Mouse (Mus musculus): Measurements from ENCODE around the gene Zfp663. TPM values are rescaled to one million over a fixed set of nuclear protein-coding genes. Genes with fewer than 3 reads are reported as not detected.
A peak's percentile ranks its signal among the peaks of the same experiment; 100 is the strongest.

Gene Zfp663
- polyA plus RNA-seq, 1 experiment from 2014 or later, result 3.2 TPM

GRCm38 (mm10) chr2:165316204-165316603, 52.3 kb downstream of the Zfp663 start:
- Histone ChIP-seq H3K27ac (replicated peaks) (peak overlapping the region; percentile 71), H3K9me3 (no peaks in the 10 kb centered on the region), H3K36me3 (replicated peaks) (peaks cover 55% of the 10 kb centered on the region), H3K4me1 (peaks cover 71% of the 10 kb centered on the region), H3K27me3 (replicated peaks; ENCODE audit: low read depth, poor library complexity, severe bottlenecking) (peaks cover 4% of the 10 kb centered on the region; the same call in 1 of the 2 replicates), H3K4me3 (peak overlapping the region; percentile 30)
- WGBS, result 63% methylated on average over 10 of the region's 10 CpGs
- no peak for DNase-seq (ENCODE audit: low spot score)

GRCm38 (mm10) chr2:165314197-165314596, 54.3 kb downstream of the Zfp663 start:
- H3K4me1 ChIP-seq, result peaks cover 69% of the 10 kb centered on the region
- 86% methylated on average over 8 of the region's 8 CpGs for WGBS

GRCm38 (mm10) chr2:165312381-165312780, 56.1 kb downstream of the Zfp663 start:
- H3K4me3 ChIP-seq, result no peak overlapping the region
- peaks cover 90% of the 10 kb centered on the region for H3K36me3 ChIP-seq (replicated peaks)
- H3K9me3 ChIP-seq, result no peaks in the 10 kb centered on the region
- no peak for DNase-seq (ENCODE audit: low spot score)
- H3K27ac ChIP-seq (replicated peaks), result no peak overlapping the region
- H3K4me1 ChIP-seq, result peaks cover 51% of the 10 kb centered on the region
- WGBS, result 60% methylated on average over 7 of the region's 7 CpGs
- H3K27me3 ChIP-seq (replicated peaks; ENCODE audit: low read depth, poor library complexity, severe bottlenecking), result peaks cover 7% of the 10 kb centered on the region; the same call in 1 of the 2 replicates

More at GRCm38 (mm10) chr2:165314197-165314596, 54.3 kb downstream of the Zfp663 start:
- Histone ChIP-seq H3K27ac (replicated peaks) (no peak overlapping the region), H3K27me3 (replicated peaks; ENCODE audit: low read depth, poor library complexity, severe bottlenecking) (peaks cover 7% of the 10 kb centered on the region; the same call in 1 of the 2 replicates), H3K9me3 (no peaks in the 10 kb centered on the region), H3K4me3 (no peak overlapping the region), H3K36me3 (replicated peaks) (peaks cover 72% of the 10 kb centered on the region)
- DNase-seq (ENCODE audit: low spot score), result no peak

- Histone ChIP-seq H3K4me3 (no peak overlapping the region), H3K27ac (replicated peaks) (no peak overlapping the region), H3K9me3 (no peaks in the 10 kb centered on the region), H3K4me1 (peaks cover 43% of the 10 kb centered on the region), H3K27me3 (replicated peaks; ENCODE audit: low read depth, poor library complexity, severe bottlenecking) (peaks cover 7% of the 10 kb centered on the region; the same call in 1 of the 2 replicates), H3K36me3 (replicated peaks) (peaks cover 98% of the 10 kb centered on the region)
- DNase-seq (ENCODE audit: low spot score), result no peak
- WGBS, result 84% methylated on average over 12 of the region's 12 CpGs
Measured at GRCm38 (mm10) chr2:165311577-165311976, 57.0 kb downstream of the Zfp663 start.

GRCm38 (mm10) chr2:165310818-165311425, 57.6 kb downstream of the Zfp663 start:
- no peak for DNase-seq (ENCODE audit: low spot score)
- Histone ChIP-seq H3K9me3 (no peaks in the 10 kb centered on the region), H3K27me3 (replicated peaks; ENCODE audit: low read depth, poor library complexity, severe bottlenecking) (peaks cover 7% of the 10 kb centered on the region; the same call in 1 of the 2 replicates), H3K36me3 (replicated peaks) (peaks cover 97% of the 10 kb centered on the region), H3K27ac (replicated peaks) (0 out of 2 replicates have a peak overlapping the region, but pooled peaks have one; percentile 35), H3K4me1 (peaks cover 36% of the 10 kb centered on the region), H3K4me3 (no peak overlapping the region)
- WGBS, result 42% methylated on average over 13 of the region's 13 CpGs

GRCm38 (mm10) chr2:165307801-165308200, 60.7 kb downstream of the Zfp663 start:
- Histone ChIP-seq H3K4me3 (no peak overlapping the region), H3K27ac (replicated peaks) (no peak overlapping the region), H3K27me3 (replicated peaks; ENCODE audit: low read depth, poor library complexity, severe bottlenecking) (peaks cover 7% of the 10 kb centered on the region; the same call in 1 of the 2 replicates), H3K9me3 (no peaks in the 10 kb centered on the region), H3K36me3 (replicated peaks) (peaks cover 96% of the 10 kb centered on the region), H3K4me1 (peaks cover 23% of the 10 kb centered on the region)
- DNase-seq (ENCODE audit: low spot score), result no peak
- WGBS, result 89% methylated on average over 6 of the region's 6 CpGs

GRCm38 (mm10) chr2:165305438-165305837, 63.1 kb downstream of the Zfp663 start:
- no peak overlapping the region for H3K4me3 ChIP-seq
- WGBS, result 92% methylated on average over 8 of the region's 8 CpGs
- no peaks in the 10 kb centered on the region for H3K27me3 ChIP-seq (replicated peaks; ENCODE audit: low read depth, poor library complexity, severe bottlenecking)
- peaks cover 6% of the 10 kb centered on the region for H3K4me1 ChIP-seq
- peaks cover 96% of the 10 kb centered on the region for H3K36me3 ChIP-seq (replicated peaks)
- DNase-seq (ENCODE audit: low spot score), result no peak
- no peak overlapping the region for H3K27ac ChIP-seq (replicated peaks)
- H3K9me3 ChIP-seq, result no peaks in the 10 kb centered on the region

- Histone ChIP-seq H3K36me3 (replicated peaks) (peaks cover 96% of the 10 kb centered on the region), H3K27ac (replicated peaks) (no peak overlapping the region), H3K27me3 (replicated peaks; ENCODE audit: low read depth, poor library complexity, severe bottlenecking) (no peaks in the 10 kb centered on the region), H3K4me3 (no peak overlapping the region), H3K4me1 (peaks cover under 1% of the 10 kb centered on the region; the same call in 1 of the 2 replicates), H3K9me3 (no peaks in the 10 kb centered on the region)
- 88% methylated on average over 19 of the region's 19 CpGs for WGBS
- DNase-seq (ENCODE audit: low spot score), result no peak
Measured at GRCm38 (mm10) chr2:165304819-165305218, 63.7 kb downstream of the Zfp663 start.

- WGBS, result 87% methylated on average over 6 of the region's 6 CpGs
- H3K27ac ChIP-seq (replicated peaks), result no peak overlapping the region
- no peak for DNase-seq (ENCODE audit: low spot score)
- H3K4me3 ChIP-seq, result no peak overlapping the region
- no peaks in the 10 kb centered on the region for H3K27me3 ChIP-seq (replicated peaks; ENCODE audit: low read depth, poor library complexity, severe bottlenecking)
- no peaks in the 10 kb centered on the region for H3K9me3 ChIP-seq
- peaks cover 94% of the 10 kb centered on the region for H3K36me3 ChIP-seq (replicated peaks)
- no peaks in the 10 kb centered on the region for H3K4me1 ChIP-seq
Measured at GRCm38 (mm10) chr2:165303354-165304012, 65.0 kb downstream of the Zfp663 start.

GRCm38 (mm10) chr2:165301409-165301808, 67.1 kb downstream of the Zfp663 start:
- WGBS, result 59% methylated on average over 3 of the region's 3 CpGs
- H3K27me3 ChIP-seq (replicated peaks; ENCODE audit: low read depth, poor library complexity, severe bottlenecking), result no peaks in the 10 kb centered on the region
- H3K36me3 ChIP-seq (replicated peaks), result peaks cover 95% of the 10 kb centered on the region
- no peak for DNase-seq (ENCODE audit: low spot score)
- H3K4me1 ChIP-seq, result no peaks in the 10 kb centered on the region
- no peak overlapping the region for H3K4me3 ChIP-seq
- H3K9me3 ChIP-seq, result no peaks in the 10 kb centered on the region
- H3K27ac ChIP-seq (replicated peaks), result no peak overlapping the region

Other genes starting within 250 kb of the Zfp663 start
- gene Cdh22, start 133.9 kb downstream of the Zfp663 start, polyA plus RNA-seq (2016; fragmentation: Nextera tagmentation; extraction: Ambion mirVana), result 0.91 and 1.1 TPM in 2 replicates
- gene Slc35c2, start 80.9 kb downstream of the Zfp663 start, polyA plus RNA-seq (2016; fragmentation: Nextera tagmentation; extraction: Ambion mirVana), result 59.2 and 64.6 TPM in 2 replicates
- gene Elmo2, start 42.2 kb downstream of the Zfp663 start, polyA plus RNA-seq (2016; fragmentation: Nextera tagmentation; extraction: Ambion mirVana), result 91.0 and 93.5 TPM in 2 replicates
- gene Zfp334, start 19.5 kb upstream of the Zfp663 start, polyA plus RNA-seq (2016; fragmentation: Nextera tagmentation; extraction: Ambion mirVana), result 20.8 and 21.6 TPM in 2 replicates
- gene Ocstamp, start 31.7 kb upstream of the Zfp663 start, polyA plus RNA-seq (2016; fragmentation: Nextera tagmentation; extraction: Ambion mirVana), result 0.06 and 0.18 TPM in 2 replicates
- gene Slc13a3, start 104.5 kb upstream of the Zfp663 start, polyA plus RNA-seq (2016; fragmentation: Nextera tagmentation; extraction: Ambion mirVana), result 0.40 and 0.44 TPM in 2 replicates
- gene Trp53rka, start 124.6 kb upstream of the Zfp663 start, polyA plus RNA-seq (2016; fragmentation: Nextera tagmentation; extraction: Ambion mirVana), result 57.1 and 59.5 TPM in 2 replicates
- 3.9 and 5.5 TPM in 2 replicates for gene Slc2a10, start 135.1 kb upstream of the Zfp663 start, polyA plus RNA-seq (2016; fragmentation: Nextera tagmentation; extraction: Ambion mirVana)
- 38.6 and 41.9 TPM in 2 replicates for gene Eya2, start 226.3 kb upstream of the Zfp663 start, polyA plus RNA-seq (2016; fragmentation: Nextera tagmentation; extraction: Ambion mirVana)